Mouse (Mus musculus): ENCODE results near the gene Echdc2.

- no peak for TF ChIP-seq CTCF (conservative IDR thresholded peaks at IDR 0.05; ENCODE audit: insufficient read depth, insufficient read length, low read depth, low read length)
- peak; percentile 35 for TF ChIP-seq POLR2A (IDR thresholded peaks at IDR 0.05; ENCODE audit: low read depth, low read length)
Measured at GRCm38 (mm10) chr4:108117924-108118876, 47.0 kb upstream of the Echdc2 start.

All from kidney, adult 2 months (tissue).